Mouse (Mus musculus) hindbrain, embryonic 12.5 days (tissue): ENCODE results near the gene Kat2a. TPM values are rescaled to one million over a fixed set of nuclear protein-coding genes. Genes with fewer than 3 reads are reported as not detected.
A peak's percentile ranks its signal among the peaks of the same experiment; 100 is the strongest.

Experiments used
- ATAC-seq: fragments of 200-750 bp; cut with Nextera tagmentation; 2 replicates; pipeline ENCODE4 v1.8.0; 2017; ENCODE audit warnings: moderate TSS enrichment; ENCODE audit not compliant: low FRiP score
- H3K27ac ChIP-seq: fragments of 300-500 bp; sonication (generic); 2 replicates; pipeline ENCODE4 v1.5.1; 2016; ENCODE audit warnings: mild to moderate bottlenecking
- H3K27me3 ChIP-seq: fragments of 300-500 bp; sonication (generic); 2 replicates; pipeline ENCODE4 v1.6.1; 2016; ENCODE audit warnings: mild to moderate bottlenecking
- H3K36me3 ChIP-seq: fragments of 300-500 bp; sonication (generic); 2 replicates; pipeline ENCODE4 v1.6.1; 2016; ENCODE audit warnings: mild to moderate bottlenecking
- H3K4me1 ChIP-seq: fragments of 300-500 bp; sonication (generic); 2 replicates; pipeline ENCODE4 v1.6.1; 2016
- H3K4me2 ChIP-seq: fragments of 300-500 bp; sonication (generic); replicated peaks from 2 replicates; pipeline ENCODE4 v1.6.1; 2016; ENCODE audit warnings: mild to moderate bottlenecking
- H3K4me3 ChIP-seq: fragments of 300-500 bp; sonication (generic); 2 replicates; pipeline ENCODE4 v1.5.1; 2016; ENCODE audit warnings: mild to moderate bottlenecking
- H3K9ac ChIP-seq: fragments of 300-500 bp; sonication (generic); 2 replicates; pipeline ENCODE4 v1.6.1; 2016; ENCODE audit warnings: mild to moderate bottlenecking, moderate library complexity
- H3K9me3 ChIP-seq: fragments of 300-500 bp; sonication (generic); replicated peaks from 2 replicates; pipeline ENCODE4 v1.6.1; 2016; ENCODE audit warnings: mild to moderate bottlenecking
- WGBS: fragments of 180-500 bp; shearing (Covaris S2); methylation state at CpG from one replicate; pipeline ENCODE4 v1.1.7; 2016; 5-methylcytosine and 5-hydroxymethylcytosine counted together
- polyA plus RNA-seq: library from polyadenylated mRNA; unstranded; fragments of >200 nt; fragmentation: Nextera tagmentation; extraction: Ambion mirVana; gene quantifications from 2 replicates; pipeline ENCODE4 v1.2.1, GENCODE M21; 2016

Kat2a gene
- polyA plus RNA-seq: 61.4 and 61.8 TPM in 2 replicates

GRCm38 (mm10) chr11:100711783-100712615, at the start of gene Kat2a:
TSS of gene Kat2a (minus strand) at chr11:100712465.
- H3K36me3 ChIP-seq: peaks cover 53% of the 10 kb centered on the region
- H3K4me2 ChIP-seq: peak within 1 kb of the TSS; percentile 70
- peaks cover 30% of the 10 kb centered on the region for H3K4me1 ChIP-seq

GRCm38 (mm10) chr11:100761547-100762045, 49.3 kb upstream of the Kat2a start:
- Histone ChIP-seq H3K4me1 (peaks cover 17% of the 10 kb centered on the region), H3K4me3 (peak overlapping the region; percentile 35), H3K27ac (no peak overlapping the region), H3K36me3 (no peaks in the 10 kb centered on the region), H3K4me2 (peak overlapping the region; percentile 56), H3K27me3 (peaks cover 35% of the 10 kb centered on the region), H3K9ac (peak overlapping the region; percentile 8; the same call in 1 of the 2 replicates), H3K9me3 (no peaks in the 10 kb centered on the region)
- WGBS: under 1% methylated on average over 27 of the region's 27 CpGs
- peak; percentile 62 for ATAC-seq

More at GRCm38 (mm10) chr11:100711783-100712615, at the start of gene Kat2a:
- ATAC-seq: peak; percentile 85
- Histone ChIP-seq H3K9me3 (no peaks in the 10 kb centered on the region), H3K27me3 (peaks cover 5% of the 10 kb centered on the region; the same call in 1 of the 2 replicates), H3K27ac (peak within 1 kb of the TSS; percentile 77), H3K9ac (peak within 1 kb of the TSS; percentile 80), H3K4me3 (peak within 1 kb of the TSS; percentile 86)
- 2% methylated on average over 37 of the region's 48 CpGs for WGBS

- no peaks in the 10 kb centered on the region for H3K9me3 ChIP-seq
- peak within 1 kb of the TSS; percentile 24 for H3K27ac ChIP-seq
- peak within 1 kb of the TSS; percentile 41 for H3K4me3 ChIP-seq
- peaks cover 37% of the 10 kb centered on the region for H3K27me3 ChIP-seq
- peaks cover 10% of the 10 kb centered on the region; the same call in 1 of the 2 replicates for H3K36me3 ChIP-seq
- H3K4me2 ChIP-seq: peak within 1 kb of the TSS; percentile 78
- peaks cover 17% of the 10 kb centered on the region for H3K4me1 ChIP-seq
- peak within 1 kb of the TSS; percentile 54 for H3K9ac ChIP-seq
- WGBS: under 1% methylated on average over 50 of the region's 51 CpGs
- ATAC-seq: peak; percentile 38
Observed at GRCm38 (mm10) chr11:100759611-100760233, 47.5 kb upstream of the Kat2a start, which contains the start of gene Kcnh4. TSS of gene Kcnh4 (minus strand) at chr11:100759942.

- under 1% methylated on average over 35 of the region's 35 CpGs for whole genome bisulfite sequencing
- H3K27ac ChIP-seq: peak overlapping the region; percentile 24
Observed at GRCm38 (mm10) chr11:100758707-100759610, 46.7 kb upstream of the Kat2a start.

GRCm38 (mm10) chr11:100757566-100757965, 45.3 kb upstream of the Kat2a start:
- Histone ChIP-seq H3K9me3 (no peaks in the 10 kb centered on the region), H3K27ac (no peak overlapping the region), H3K4me2 (no peak overlapping the region), H3K4me1 (peaks cover 17% of the 10 kb centered on the region), H3K36me3 (peaks cover 10% of the 10 kb centered on the region; the same call in 1 of the 2 replicates), H3K9ac (no peak overlapping the region), H3K4me3 (no peak overlapping the region), H3K27me3 (peaks cover 40% of the 10 kb centered on the region)
- ATAC-seq: no peak
- WGBS: 91% methylated on average over 12 of the region's 12 CpGs

More at GRCm38 (mm10) chr11:100758707-100759610, 46.7 kb upstream of the Kat2a start:
- Histone ChIP-seq H3K9ac (peak overlapping the region; percentile 54), H3K36me3 (peaks cover 10% of the 10 kb centered on the region; the same call in 1 of the 2 replicates), H3K27me3 (peaks cover 41% of the 10 kb centered on the region), H3K9me3 (no peaks in the 10 kb centered on the region), H3K4me3 (peak overlapping the region; percentile 41), H3K4me2 (peak overlapping the region; percentile 78), H3K4me1 (peaks cover 17% of the 10 kb centered on the region)
- ATAC-seq: peak; percentile 61

- no peak overlapping the region for H3K4me3 ChIP-seq
- H3K36me3 ChIP-seq: peaks cover 10% of the 10 kb centered on the region; the same call in 1 of the 2 replicates
- ATAC-seq: no peak
- H3K4me1 ChIP-seq: peaks cover 17% of the 10 kb centered on the region
- no peak overlapping the region for H3K4me2 ChIP-seq
- H3K27me3 ChIP-seq: peaks cover 32% of the 10 kb centered on the region
- H3K9me3 ChIP-seq: no peaks in the 10 kb centered on the region
- H3K9ac ChIP-seq: no peak overlapping the region
- WGBS: 69% methylated on average over 6 of the region's 6 CpGs
- H3K27ac ChIP-seq: no peak overlapping the region
Observed at GRCm38 (mm10) chr11:100756476-100756875, 44.2 kb upstream of the Kat2a start.

GRCm38 (mm10) chr11:100754693-100755057, 42.4 kb upstream of the Kat2a start:
- H3K36me3 ChIP-seq: peaks cover 24% of the 10 kb centered on the region
- H3K4me2 ChIP-seq: no peak overlapping the region
- peaks cover 9% of the 10 kb centered on the region for H3K4me1 ChIP-seq
- H3K4me3 ChIP-seq: no peak overlapping the region
- H3K27ac ChIP-seq: no peak overlapping the region
- ATAC-seq: no peak
- H3K27me3 ChIP-seq: peaks cover 28% of the 10 kb centered on the region
- 91% methylated on average over 3 of the region's 3 CpGs for WGBS
- H3K9ac ChIP-seq: no peak overlapping the region
- no peaks in the 10 kb centered on the region for H3K9me3 ChIP-seq

GRCm38 (mm10) chr11:100754021-100754692, 41.9 kb upstream of the Kat2a start:
- Histone ChIP-seq H3K4me3 (no peak overlapping the region), H3K9me3 (no peaks in the 10 kb centered on the region), H3K9ac (no peak overlapping the region), H3K27me3 (peaks cover 28% of the 10 kb centered on the region), H3K27ac (no peak overlapping the region), H3K4me1 (peaks cover 6% of the 10 kb centered on the region; the same call in 1 of the 2 replicates), H3K4me2 (no peak overlapping the region), H3K36me3 (peaks cover 25% of the 10 kb centered on the region)
- ATAC-seq: no peak
- 87% methylated on average over 11 of the region's 12 CpGs for WGBS

- no peak overlapping the region for H3K9ac ChIP-seq
- peaks cover 36% of the 10 kb centered on the region for H3K27me3 ChIP-seq
- no peak overlapping the region for H3K27ac ChIP-seq
- H3K4me3 ChIP-seq: no peak overlapping the region
- ATAC-seq: no peak
- WGBS: 37% methylated on average over 10 of the region's 10 CpGs
- no peaks in the 10 kb centered on the region for H3K9me3 ChIP-seq
- no peaks in the 10 kb centered on the region for H3K4me1 ChIP-seq
- H3K36me3 ChIP-seq: peaks cover 28% of the 10 kb centered on the region
- no peak overlapping the region for H3K4me2 ChIP-seq
Observed at GRCm38 (mm10) chr11:100752294-100752693, 40.0 kb upstream of the Kat2a start.

GRCm38 (mm10) chr11:100750127-100750526, 37.9 kb upstream of the Kat2a start:
- 94% methylated on average over 16 of the region's 16 CpGs for WGBS
- H3K4me1 ChIP-seq: no peaks in the 10 kb centered on the region
- no peak for ATAC-seq
- H3K9me3 ChIP-seq: no peaks in the 10 kb centered on the region
- H3K4me3 ChIP-seq: no peak overlapping the region
- no peak overlapping the region for H3K27ac ChIP-seq
- H3K36me3 ChIP-seq: peaks cover 23% of the 10 kb centered on the region
- H3K27me3 ChIP-seq: peaks cover 34% of the 10 kb centered on the region
- H3K9ac ChIP-seq: no peak overlapping the region
- no peak overlapping the region for H3K4me2 ChIP-seq

- Histone ChIP-seq H3K9ac (no peak overlapping the region), H3K27me3 (peaks cover 33% of the 10 kb centered on the region), H3K36me3 (peaks cover 19% of the 10 kb centered on the region), H3K4me1 (no peaks in the 10 kb centered on the region), H3K4me2 (no peak overlapping the region), H3K9me3 (no peaks in the 10 kb centered on the region), H3K27ac (no peak overlapping the region), H3K4me3 (no peak overlapping the region)
- no peak for ATAC-seq
- 49% methylated on average over 25 of the region's 25 CpGs for WGBS
Observed at GRCm38 (mm10) chr11:100749469-100749868, 37.2 kb upstream of the Kat2a start.
